Mouse (Mus musculus): ENCODE measurements around the gene Myl3.

- TF ChIP-seq MAX (IDR thresholded peaks at IDR 0.05; ENCODE audit: low read depth) (no peak), POLR2A (IDR thresholded peaks at IDR 0.05; ENCODE audit: insufficient read length, low read depth) (no peak), MYOD1 (IDR thresholded peaks at IDR 0.05; ENCODE audit: control insufficient read depth in 1 of 3, insufficient read length in 2 of 3, low read depth in 2 of 3) (no peak), TCF3 (IDR thresholded peaks at IDR 0.05; ENCODE audit: insufficient read length, low read depth) (no peak), POLR2AphosphoS2 (IDR thresholded peaks at IDR 0.05; ENCODE audit: insufficient read length, low read depth) (no peak), USF1 (IDR thresholded peaks at IDR 0.05; ENCODE audit: low read depth) (no peak), E2F4 (IDR thresholded peaks at IDR 0.05; ENCODE audit: insufficient read depth) (no peak), REST (IDR thresholded peaks at IDR 0.05; ENCODE audit: insufficient read depth, insufficient read length) (no peak), MYOG (IDR thresholded peaks at IDR 0.05; ENCODE audit: control insufficient read depth in 1 of 3, insufficient read depth in 1 of 3, insufficient read length in 2 of 3, low read depth in 2 of 3) (no peak)
These were observed 36.4 kb downstream of the Myl3 start for GRCm38 (mm10) chr9:110778100-110778499.
